Mouse (Mus musculus) stomach, postnatal 0 days (tissue): ENCODE measurements around the gene Auts2.

ENCODE experiments used
- CTCF ChIP-seq: IDR thresholded peaks from 2 replicates; pipeline ENCODE4 v1.5.1; 2016; ENCODE audit warnings: antibody characterized with exemption, low read depth, mild to moderate bottlenecking, moderate library complexity
- EP300 ChIP-seq: optimal IDR thresholded peaks from 2 replicates; pipeline ENCODE3; 2016; ENCODE audit warnings: antibody characterized with exemption

DNA sequence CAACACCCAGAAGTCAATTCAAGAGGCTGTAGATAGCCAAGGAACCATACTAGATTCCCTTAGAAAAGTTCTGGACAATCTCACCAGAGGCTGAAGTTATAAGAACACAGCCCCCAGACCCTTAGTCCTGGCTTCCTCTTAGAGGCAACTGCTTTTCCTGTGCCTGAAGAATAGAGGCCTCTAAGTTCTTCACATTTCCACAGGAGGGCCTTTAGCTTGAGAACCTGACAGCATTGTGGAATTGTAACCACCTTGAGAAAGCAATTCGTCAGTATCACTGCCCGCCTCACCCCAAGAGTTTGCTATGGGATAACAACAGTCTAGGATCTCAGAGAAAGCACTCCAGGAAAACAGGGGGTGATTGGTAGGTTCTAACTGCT is 75.8 kb downstream of the Auts2 start:
- TF ChIP-seq CTCF (no peak), EP300 (no peak)
